Mouse (Mus musculus) limb, embryonic 12.5 days (tissue): ENCODE measurements at regions not wholly inside any gene's neighbourhood (a gene's known extent, or its start where the extent isn't known, plus 50 kb on each side); places are given as distances from the start of the nearest gene placed in this dataset.
"Not testable (repeated sequence)": the region's sequence is repeated elsewhere in the genome, so short reads cannot be mapped to it uniquely, and the experiment has no call there.

Experiments used
- ATAC-seq: fragments of 200-750 bp; cut with Nextera tagmentation; 2 replicates; pipeline ENCODE4 v1.8.0; 2017; ENCODE audit warnings: low read depth, moderate TSS enrichment; ENCODE audit not compliant: insufficient number of reproducible peaks, insufficient read depth, low FRiP score, low TSS enrichment
- H3K27ac ChIP-seq: fragments of 300-500 bp; sonication (generic); 2 replicates; pipeline ENCODE4 v1.5.1; 2016; ENCODE audit warnings: mild to moderate bottlenecking, moderate library complexity
- H3K27me3 ChIP-seq: fragments of 300-500 bp; sonication (generic); 2 replicates; pipeline ENCODE4 v1.6.1; 2016; ENCODE audit warnings: mild to moderate bottlenecking, moderate library complexity
- H3K36me3 ChIP-seq: fragments of 300-500 bp; sonication (generic); 2 replicates; pipeline ENCODE4 v1.6.1; 2016; ENCODE audit warnings: mild to moderate bottlenecking, moderate library complexity
- H3K4me1 ChIP-seq: fragments of 300-500 bp; sonication (generic); replicated peaks from 2 replicates; pipeline ENCODE4 v1.6.1; 2016
- H3K4me2 ChIP-seq: fragments of 300-500 bp; sonication (generic); 2 replicates; pipeline ENCODE4 v1.6.1; 2016; ENCODE audit warnings: mild to moderate bottlenecking, moderate library complexity
- H3K4me3 ChIP-seq: fragments of 300-500 bp; sonication (generic); replicated peaks from 2 replicates; pipeline ENCODE4 v1.5.1; 2016; ENCODE audit warnings: mild to moderate bottlenecking
- H3K9ac ChIP-seq: fragments of 300-500 bp; sonication (generic); replicated peaks from 2 replicates; pipeline ENCODE4 v1.6.1; 2016; ENCODE audit warnings: mild to moderate bottlenecking, moderate library complexity
- H3K9me3 ChIP-seq: fragments of 300-500 bp; sonication (generic); 2 replicates; pipeline ENCODE4 v1.6.1; 2016; ENCODE audit warnings: mild to moderate bottlenecking, moderate library complexity
- WGBS: fragments of 180-500 bp; shearing (Covaris S2); methylation state at CpG from one replicate; pipeline ENCODE4 v1.1.7; 2016; 5-methylcytosine and 5-hydroxymethylcytosine counted together

DNA sequence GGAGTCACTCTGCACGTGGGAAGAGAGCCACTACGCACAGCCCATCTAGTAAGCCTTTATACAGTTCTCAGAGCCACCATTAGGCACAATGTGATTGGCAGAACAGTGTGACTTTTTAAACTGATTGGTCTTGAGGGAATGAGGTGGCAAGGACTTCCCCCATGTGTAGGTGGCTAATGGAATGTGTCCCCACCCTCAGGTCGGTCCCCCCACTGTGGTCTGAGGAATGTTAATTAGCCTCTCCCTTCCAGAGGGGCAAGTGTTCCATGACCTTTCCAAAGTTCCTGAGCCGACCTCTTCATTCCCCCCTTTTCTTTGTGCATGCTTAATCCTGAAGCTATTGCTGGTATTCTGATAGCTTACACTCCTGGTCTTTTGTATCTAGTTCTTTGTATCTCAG is 87.2 kb upstream of the Dars start:
- 57% methylated on average over 4 of the region's 4 CpGs for WGBS
- Histone ChIP-seq H3K4me3 (no peak overlapping the region), H3K36me3 (no peaks in the 10 kb centered on the region), H3K9me3 (no peaks in the 10 kb centered on the region), H3K9ac (no peak overlapping the region), H3K4me2 (no peak overlapping the region), H3K27ac (no peak overlapping the region), H3K4me1 (no peaks in the 10 kb centered on the region), H3K27me3 (no peaks in the 10 kb centered on the region)
- no peak for ATAC-seq

DNA sequence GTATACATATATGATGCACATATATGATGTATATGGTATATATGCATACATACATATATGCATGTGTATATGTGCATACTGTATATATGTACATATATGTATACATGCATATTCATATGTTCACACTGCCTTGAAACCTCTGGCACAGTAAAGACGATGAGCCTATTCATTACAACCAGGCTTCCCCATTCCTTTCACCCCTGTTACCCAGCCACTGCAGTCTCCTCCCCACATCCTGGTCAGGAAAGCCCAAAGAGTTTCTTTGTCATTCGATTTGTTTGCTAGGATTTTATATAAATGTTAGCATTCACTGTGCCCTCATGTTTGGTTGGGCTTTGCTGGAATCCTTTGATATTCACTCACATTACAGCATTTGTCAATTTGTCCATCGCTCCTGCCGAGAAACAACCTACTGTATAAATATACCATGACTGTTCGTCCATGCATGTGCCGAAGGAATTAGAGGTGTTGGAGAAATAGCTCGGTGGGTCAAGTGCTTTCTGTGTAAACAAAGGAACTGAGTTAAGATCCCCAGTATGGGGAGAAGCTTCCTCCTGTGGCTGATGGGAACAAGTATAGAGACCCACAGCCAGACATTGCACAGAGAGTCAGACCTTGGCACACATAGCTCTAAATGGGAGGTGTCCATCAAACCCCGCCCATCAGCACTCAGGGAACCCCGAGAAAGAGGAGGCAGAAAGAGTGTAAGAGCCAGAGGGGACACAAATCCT is 81.0 kb upstream of the Dars start:
- Histone ChIP-seq H3K9ac (no peak overlapping the region), H3K9me3 (no peaks in the 10 kb centered on the region), H3K27me3 (no peaks in the 10 kb centered on the region), H3K27ac (no peak overlapping the region), H3K4me3 (no peak overlapping the region), H3K36me3 (no peaks in the 10 kb centered on the region), H3K4me2 (no peak overlapping the region), H3K4me1 (no peaks in the 10 kb centered on the region)
- ATAC-seq: no peak
- WGBS: 81% methylated on average over 9 of the region's 9 CpGs

- Histone ChIP-seq H3K9me3 (no peaks in the 10 kb centered on the region), H3K4me2 (no peak overlapping the region), H3K4me3 (no peak overlapping the region), H3K36me3 (no peaks in the 10 kb centered on the region), H3K27ac (no peak overlapping the region), H3K27me3 (no peaks in the 10 kb centered on the region), H3K9ac (no peak overlapping the region), H3K4me1 (no peaks in the 10 kb centered on the region)
- 91% methylated on average over 2 of the region's 2 CpGs for WGBS
- ATAC-seq: no peak
These were observed 75.1 kb upstream of the Dars start for GRCm38 (mm10) chr1:128492251-128492650.

GRCm38 (mm10) chr1:128487181-128487580 is 70.0 kb upstream of the Dars start:
- H3K36me3 ChIP-seq, H3K4me2 ChIP-seq, H3K9ac ChIP-seq, H3K4me1 ChIP-seq, H3K9me3 ChIP-seq, H3K4me3 ChIP-seq, ATAC-seq, H3K27me3 ChIP-seq, H3K27ac ChIP-seq: not testable (repeated sequence)
- 88% methylated on average over 4 of the region's 4 CpGs for WGBS

- Histone ChIP-seq H3K9me3 (no peaks in the 10 kb centered on the region), H3K4me3 (no peak overlapping the region), H3K4me2 (no peak overlapping the region), H3K27me3 (no peaks in the 10 kb centered on the region), H3K36me3 (no peaks in the 10 kb centered on the region), H3K27ac (no peak overlapping the region), H3K4me1 (0 out of 2 replicates have a peak, but pooled peaks cover 3% of the 10 kb centered on the region), H3K9ac (no peak overlapping the region)
- ATAC-seq: no peak
- WGBS: 69% methylated on average over 6 of the region's 6 CpGs
These were observed 61.2 kb upstream of the Dars start for GRCm38 (mm10) chr1:128478376-128478775.

GRCm38 (mm10) chr1:128477653-128478052 is 60.5 kb upstream of the Dars start:
- WGBS: 83% methylated on average over 2 of the region's 2 CpGs
- Histone ChIP-seq H3K4me3 (no peak overlapping the region), H3K27me3 (no peaks in the 10 kb centered on the region), H3K4me1 (peaks cover 7% of the 10 kb centered on the region), H3K4me2 (no peak overlapping the region), H3K9me3 (no peaks in the 10 kb centered on the region), H3K36me3 (no peaks in the 10 kb centered on the region), H3K9ac (no peak overlapping the region), H3K27ac (no peak overlapping the region)
- no peak for ATAC-seq

DNA sequence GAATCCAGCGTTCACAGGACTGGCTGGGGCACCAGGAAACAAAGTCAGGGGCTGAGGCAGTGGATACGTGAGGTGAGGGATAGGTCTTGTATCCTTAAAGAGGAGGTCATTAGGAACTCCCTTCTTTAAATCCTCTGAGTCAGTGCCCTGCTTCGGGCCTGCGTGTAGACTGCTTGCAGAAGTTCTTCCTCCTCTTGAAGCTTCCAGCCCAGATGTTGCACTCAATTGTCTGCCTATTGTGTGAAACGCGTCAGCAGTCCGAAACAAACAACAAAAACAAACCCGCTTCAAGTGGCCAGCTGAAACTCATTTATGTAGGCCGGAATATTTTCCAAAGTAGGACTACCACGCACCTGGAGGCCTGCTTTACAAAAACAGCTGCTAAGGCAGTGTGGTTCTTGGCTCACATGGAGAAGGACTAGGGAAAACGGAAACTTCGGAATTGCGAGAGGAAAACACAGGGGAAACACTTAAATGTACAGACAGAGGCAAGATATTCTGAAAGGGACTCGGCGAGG is 55.6 kb upstream of the Dars start:
- 27% methylated on average over 15 of the region's 15 CpGs for WGBS
- Histone ChIP-seq H3K27ac (peak overlapping the region; percentile 59; the same call in 1 of the 2 replicates), H3K36me3 (no peaks in the 10 kb centered on the region), H3K9me3 (no peaks in the 10 kb centered on the region), H3K27me3 (peaks cover 12% of the 10 kb centered on the region), H3K9ac (peak overlapping the region; percentile 35; the same call in 1 of the 2 replicates), H3K4me1 (peaks cover 16% of the 10 kb centered on the region), H3K4me3 (peak overlapping the region; percentile 34), H3K4me2 (peak overlapping the region; percentile 61)
- ATAC-seq: peak; percentile 48; the same call in 1 of the 2 replicates

DNA sequence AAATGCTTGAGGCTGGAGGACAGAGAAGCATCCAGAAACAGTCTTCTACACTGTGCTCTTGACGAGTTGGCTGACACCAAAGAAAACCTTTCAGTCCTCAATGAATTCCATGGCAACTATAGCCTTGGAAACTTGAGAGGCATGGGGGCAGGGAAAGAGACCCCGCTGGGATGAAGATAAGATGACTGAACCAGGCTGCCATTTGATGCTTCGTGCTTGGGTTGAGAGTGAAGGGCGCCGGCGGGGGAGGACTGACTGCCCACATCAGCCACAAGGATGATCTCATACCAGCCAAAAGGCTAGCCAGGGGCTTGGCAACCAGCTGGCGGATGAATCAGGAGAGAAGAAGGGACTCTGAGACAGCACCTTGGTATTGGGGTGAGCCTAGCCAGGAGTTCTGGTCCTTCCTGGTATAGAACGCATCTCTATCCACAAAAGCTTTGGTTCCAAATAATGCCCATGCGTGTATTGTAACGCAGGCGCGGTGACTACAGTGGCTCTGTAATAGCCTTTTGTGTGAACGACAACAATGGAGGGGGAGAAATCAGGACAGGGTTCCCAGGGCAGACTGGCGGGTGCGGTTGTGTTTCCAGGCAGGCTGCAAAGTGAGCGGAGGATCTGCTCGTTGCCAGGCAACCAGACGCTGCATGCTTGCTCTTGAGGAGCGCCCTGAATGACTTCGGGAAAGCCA is 55.0 kb upstream of the Dars start:
- H3K4me2 ChIP-seq: peak overlapping the region; percentile 61
- H3K27me3 ChIP-seq: peaks cover 12% of the 10 kb centered on the region
- H3K9me3 ChIP-seq: no peaks in the 10 kb centered on the region
- H3K4me1 ChIP-seq: peaks cover 16% of the 10 kb centered on the region
- H3K27ac ChIP-seq: 0 out of 2 replicates have a peak overlapping the region, but pooled peaks have one; percentile 59
- no peaks in the 10 kb centered on the region for H3K36me3 ChIP-seq
- peak overlapping the region; percentile 34 for H3K4me3 ChIP-seq
- peak; percentile 72; the same call in 1 of the 2 replicates for ATAC-seq
- H3K9ac ChIP-seq: 0 out of 2 replicates have a peak overlapping the region, but pooled peaks have one; percentile 35
- WGBS: 2% methylated on average over 20 of the region's 20 CpGs

DNA sequence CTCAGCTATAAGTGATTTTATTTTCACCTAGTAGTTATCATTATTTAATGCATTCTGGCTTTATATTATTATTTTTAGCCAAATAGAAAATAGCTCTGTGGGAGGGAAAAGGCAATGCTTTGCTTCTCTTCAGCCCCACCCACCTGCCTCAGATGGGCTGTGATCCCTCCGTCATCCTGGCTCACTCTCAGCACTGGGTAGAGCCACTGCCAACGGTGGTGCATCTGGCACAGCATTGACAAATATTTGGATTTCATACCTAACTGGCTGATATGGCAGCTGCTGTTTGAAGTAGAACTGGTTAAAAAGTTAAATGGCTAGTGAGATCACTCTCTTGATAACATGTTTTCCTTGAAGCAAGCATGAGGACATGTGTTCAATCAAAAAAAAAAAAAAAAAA is 53.6 kb upstream of the Dars start:
- no peak for ATAC-seq
- Histone ChIP-seq H3K4me3 (no peak overlapping the region), H3K27me3 (peaks cover 12% of the 10 kb centered on the region), H3K36me3 (no peaks in the 10 kb centered on the region), H3K4me2 (no peak overlapping the region), H3K9ac (no peak overlapping the region), H3K27ac (no peak overlapping the region), H3K4me1 (peaks cover 16% of the 10 kb centered on the region), H3K9me3 (no peaks in the 10 kb centered on the region)
- WGBS: 71% methylated on average over 2 of the region's 2 CpGs

DNA sequence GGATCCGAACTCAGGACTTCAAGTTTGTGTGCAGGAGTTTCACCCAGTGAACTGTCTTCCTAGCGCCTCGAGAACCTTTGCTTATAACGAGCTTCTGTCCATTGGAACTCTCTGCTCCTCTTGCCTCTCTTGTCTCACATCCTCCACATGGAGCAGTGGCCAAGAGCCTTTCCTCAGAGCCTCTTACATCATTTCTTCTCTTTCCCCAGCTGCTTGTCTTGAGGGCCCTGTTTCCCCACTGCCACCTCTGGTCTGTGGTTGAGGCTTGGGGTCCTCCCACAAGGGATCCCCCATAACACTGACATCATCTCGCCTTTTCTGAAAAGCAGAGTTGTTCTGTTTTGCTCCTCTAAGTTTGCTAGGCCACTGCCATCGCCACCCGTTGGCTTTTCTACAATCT is 51.9 kb upstream of the Dars start:
- no peak overlapping the region for H3K4me3 ChIP-seq
- 83% methylated on average over 7 of the region's 7 CpGs for WGBS
- peaks cover 12% of the 10 kb centered on the region for H3K27me3 ChIP-seq
- no peaks in the 10 kb centered on the region for H3K9me3 ChIP-seq
- H3K36me3 ChIP-seq: no peaks in the 10 kb centered on the region
- H3K4me2 ChIP-seq: no peak overlapping the region
- peaks cover 16% of the 10 kb centered on the region for H3K4me1 ChIP-seq
- no peak overlapping the region for H3K9ac ChIP-seq
- no peak for ATAC-seq
- no peak overlapping the region for H3K27ac ChIP-seq
